Mouse (Mus musculus): ENCODE results near the gene Flt3l. TPM values are rescaled to one million over a fixed set of nuclear protein-coding genes. Genes with fewer than 3 reads are reported as not detected.
A peak's percentile ranks its signal among the peaks of the same experiment; 100 is the strongest.

Gene Flt3l
- polyA plus RNA-seq, 2 experiments = 3.3 to 12.4 TPM

DNA sequence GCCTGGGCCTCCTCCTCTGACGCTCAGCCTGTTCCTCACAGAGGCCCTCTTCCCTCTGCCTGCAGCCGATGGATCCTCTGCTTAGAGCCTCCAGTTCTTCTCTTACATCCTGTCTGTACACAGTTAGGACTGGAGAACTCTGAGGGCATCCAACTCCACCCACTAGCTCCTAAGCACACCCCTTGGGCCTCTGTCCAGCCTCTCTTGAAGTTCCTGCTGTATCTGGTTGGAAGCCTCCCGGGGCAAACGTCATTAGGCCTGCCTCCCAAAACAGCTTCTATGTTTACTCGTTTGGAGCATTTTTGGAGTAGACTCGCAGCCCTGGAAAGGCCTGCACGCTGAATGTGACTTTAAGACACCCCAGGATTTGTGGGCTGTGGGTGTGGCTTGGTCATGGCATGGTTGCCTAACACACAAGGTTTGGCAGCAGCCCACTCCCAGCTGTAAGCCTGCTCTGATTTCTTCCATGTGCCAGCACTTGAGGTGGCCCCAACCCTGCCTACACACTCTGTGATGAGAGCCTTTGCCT lies 32.5 kb downstream of the Flt3l start, which contains the start of gene Fcgrt:
Gene Fcgrt (minus strand): TSS at position 200 of the 529 bp plus-strand sequence.
- Histone ChIP-seq H3K4me1 (ENCODE audit: control insufficient read depth, insufficient read depth, low read length) (peaks cover 21% of the 10 kb centered on the region), H3K36me3 (ENCODE audit: control insufficient read depth, insufficient read depth, low read length) (no peaks in the 10 kb centered on the region), H3K4me2 (replicated peaks; ENCODE audit: low read depth, low read length, severe bottlenecking) (peak within 1 kb of the TSS; percentile 59), H3K9me3 (ENCODE audit: control insufficient read depth, low read length) (no peaks in the 10 kb centered on the region), H3K27ac (replicated peaks; ENCODE audit: low read depth, low read length) (peak within 1 kb of the TSS; percentile 88), H3K4me3 (replicated peaks; ENCODE audit: low read length) (peak within 1 kb of the TSS; percentile 29), H3K9ac (ENCODE audit: low read depth, low read length, severe bottlenecking) (peak within 1 kb of the TSS; percentile 50), H3K27me3 (ENCODE audit: control insufficient read depth, insufficient read depth, low read length) (no peaks in the 10 kb centered on the region)
- ATAC-seq (ENCODE audit: low FRiP score, low read depth) (peak; percentile 92), DNase-seq (ENCODE audit: low spot score) (peak; percentile 92)
- no peak for TF ChIP-seq POLR2A (IDR thresholded peaks at IDR 0.05; ENCODE audit: borderline replicate concordance, extremely low read depth, insufficient read depth, insufficient read length)
- WGBS = 19% methylated on average over 7 of the region's 7 CpGs

DNA sequence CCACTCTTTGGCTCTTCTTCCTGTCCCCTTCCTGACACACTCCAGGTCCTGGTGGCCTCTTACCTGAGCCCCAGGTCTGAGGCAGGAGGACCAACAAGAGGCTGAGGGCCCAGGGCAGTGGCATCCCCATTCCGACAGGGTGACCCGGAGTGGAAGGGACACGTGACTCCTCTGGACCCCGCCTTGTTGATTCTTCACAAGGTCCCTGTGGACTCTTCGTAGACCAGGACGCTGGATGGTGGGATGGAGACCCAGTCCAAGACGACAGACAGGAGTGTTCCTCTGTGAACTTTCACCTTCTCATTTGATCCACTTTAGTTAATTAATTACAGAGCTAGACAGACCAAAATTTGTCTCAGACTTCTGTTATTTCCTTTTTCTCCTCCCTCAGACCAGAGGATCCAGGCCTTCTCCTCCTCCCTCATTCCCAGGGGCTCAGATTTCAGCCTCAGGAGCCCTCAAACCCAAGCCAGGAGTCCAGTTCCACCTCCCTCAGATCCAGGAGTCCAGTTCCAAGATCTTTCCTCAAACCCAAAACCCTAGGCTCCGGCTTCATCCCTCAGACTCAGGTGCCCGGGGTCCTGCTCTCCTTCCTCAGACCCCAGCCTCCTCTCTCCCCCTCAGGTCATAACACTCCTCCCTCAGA lies 33.2 kb downstream of the Flt3l start:
- H3K27ac ChIP-seq (replicated peaks; ENCODE audit: low read depth, low read length) = peak overlapping the region; percentile 88
- TF ChIP-seq POLR2A (IDR thresholded peaks at IDR 0.05; ENCODE audit: borderline replicate concordance, extremely low read depth, insufficient read depth, insufficient read length) = no peak
- WGBS = 60% methylated on average over 9 of the region's 9 CpGs

DNA sequence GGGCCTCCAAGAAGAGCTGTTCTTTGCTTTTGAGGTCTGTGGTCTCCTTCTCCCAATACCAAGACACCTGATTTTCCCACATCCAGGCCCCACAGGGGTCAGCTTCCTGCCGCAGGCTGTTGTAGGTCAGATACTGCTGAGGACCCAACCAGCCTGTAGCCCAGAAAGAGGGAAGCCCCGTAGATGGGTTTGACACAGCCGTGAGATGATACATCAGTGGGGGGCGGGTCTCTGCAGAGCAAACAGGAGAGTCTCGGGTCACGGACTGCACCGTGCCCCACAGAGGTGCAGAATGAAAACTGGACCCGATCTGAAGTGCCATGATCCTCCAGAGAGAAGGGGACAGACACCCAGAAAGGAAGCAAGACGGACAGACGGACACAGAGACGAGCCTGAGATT lies 33.8 kb downstream of the Flt3l start:
- WGBS = 90% methylated on average over 11 of the region's 11 CpGs
- H3K4me3 ChIP-seq (replicated peaks; ENCODE audit: low read length) = no peak overlapping the region
- no peak for TF ChIP-seq POLR2A (IDR thresholded peaks at IDR 0.05; ENCODE audit: borderline replicate concordance, extremely low read depth, insufficient read depth, insufficient read length)

More for the DNA sequence above, 33.2 kb downstream of the Flt3l start:
- H3K4me2 ChIP-seq (replicated peaks; ENCODE audit: low read depth, low read length, severe bottlenecking) = peak overlapping the region; percentile 59
- ATAC-seq (ENCODE audit: low FRiP score, low read depth) = no peak
- peaks cover 3% of the 10 kb centered on the region; the same call in 1 of the 2 replicates for H3K36me3 ChIP-seq (ENCODE audit: control insufficient read depth, insufficient read depth, low read length)
- peaks cover 21% of the 10 kb centered on the region for H3K4me1 ChIP-seq (ENCODE audit: control insufficient read depth, insufficient read depth, low read length)
- H3K9ac ChIP-seq (ENCODE audit: low read depth, low read length, severe bottlenecking) = peak overlapping the region; percentile 50
- H3K4me3 ChIP-seq (replicated peaks; ENCODE audit: low read length) = peak overlapping the region; percentile 29
- no peak for DNase-seq (ENCODE audit: low spot score)
- H3K9me3 ChIP-seq (ENCODE audit: control insufficient read depth, low read length) = no peaks in the 10 kb centered on the region
- H3K27me3 ChIP-seq (ENCODE audit: control insufficient read depth, insufficient read depth, low read length) = no peaks in the 10 kb centered on the region

DNA sequence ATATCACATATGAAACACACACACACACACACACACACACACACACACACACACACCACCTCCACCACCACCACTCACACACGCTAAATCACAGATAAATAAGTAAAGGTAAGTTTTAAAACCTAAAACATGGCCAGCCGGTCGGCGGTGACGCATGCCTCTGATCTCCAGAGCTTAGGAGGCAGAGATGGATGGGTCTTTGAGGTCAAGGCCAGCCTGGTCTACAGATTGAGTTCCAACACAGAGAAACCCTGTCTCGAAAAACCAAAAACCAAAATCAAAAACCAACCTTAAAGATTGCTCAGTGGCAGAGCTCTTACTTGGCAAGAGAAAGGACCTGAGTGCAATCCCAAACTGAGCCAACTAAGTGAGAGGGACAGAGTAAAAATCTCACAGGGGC lies 36.2 kb downstream of the Flt3l start:
- Histone ChIP-seq H3K9ac (ENCODE audit: low read depth, low read length, severe bottlenecking) (no peak overlapping the region), H3K27ac (replicated peaks; ENCODE audit: low read depth, low read length) (no peak overlapping the region), H3K36me3 (ENCODE audit: control insufficient read depth, insufficient read depth, low read length) (peaks cover 6% of the 10 kb centered on the region; the same call in 1 of the 2 replicates), H3K27me3 (ENCODE audit: control insufficient read depth, insufficient read depth, low read length) (no peaks in the 10 kb centered on the region), H3K4me3 (replicated peaks; ENCODE audit: low read length) (no peak overlapping the region), H3K4me2 (replicated peaks; ENCODE audit: low read depth, low read length, severe bottlenecking) (no peak overlapping the region), H3K4me1 (ENCODE audit: control insufficient read depth, insufficient read depth, low read length) (peaks cover 21% of the 10 kb centered on the region), H3K9me3 (ENCODE audit: control insufficient read depth, low read length) (no peaks in the 10 kb centered on the region)
- no peak for ATAC-seq (ENCODE audit: low FRiP score, low read depth)
- DNase-seq (ENCODE audit: low spot score) = no peak
- no peak for TF ChIP-seq POLR2A (IDR thresholded peaks at IDR 0.05; ENCODE audit: borderline replicate concordance, extremely low read depth, insufficient read depth, insufficient read length)
- WGBS = 91% methylated on average over 6 of the region's 6 CpGs

More for the DNA sequence above, 33.8 kb downstream of the Flt3l start:
- Histone ChIP-seq H3K36me3 (ENCODE audit: control insufficient read depth, insufficient read depth, low read length) (peaks cover 4% of the 10 kb centered on the region; the same call in 1 of the 2 replicates), H3K9me3 (ENCODE audit: control insufficient read depth, low read length) (no peaks in the 10 kb centered on the region), H3K4me1 (ENCODE audit: control insufficient read depth, insufficient read depth, low read length) (peaks cover 21% of the 10 kb centered on the region), H3K27me3 (ENCODE audit: control insufficient read depth, insufficient read depth, low read length) (no peaks in the 10 kb centered on the region), H3K27ac (replicated peaks; ENCODE audit: low read depth, low read length) (no peak overlapping the region), H3K4me2 (replicated peaks; ENCODE audit: low read depth, low read length, severe bottlenecking) (no peak overlapping the region; the same call in 1 of the 2 replicates), H3K9ac (ENCODE audit: low read depth, low read length, severe bottlenecking) (no peak overlapping the region)
- no peak for ATAC-seq (ENCODE audit: low FRiP score, low read depth)
- DNase-seq (ENCODE audit: low spot score) = no peak

DNA sequence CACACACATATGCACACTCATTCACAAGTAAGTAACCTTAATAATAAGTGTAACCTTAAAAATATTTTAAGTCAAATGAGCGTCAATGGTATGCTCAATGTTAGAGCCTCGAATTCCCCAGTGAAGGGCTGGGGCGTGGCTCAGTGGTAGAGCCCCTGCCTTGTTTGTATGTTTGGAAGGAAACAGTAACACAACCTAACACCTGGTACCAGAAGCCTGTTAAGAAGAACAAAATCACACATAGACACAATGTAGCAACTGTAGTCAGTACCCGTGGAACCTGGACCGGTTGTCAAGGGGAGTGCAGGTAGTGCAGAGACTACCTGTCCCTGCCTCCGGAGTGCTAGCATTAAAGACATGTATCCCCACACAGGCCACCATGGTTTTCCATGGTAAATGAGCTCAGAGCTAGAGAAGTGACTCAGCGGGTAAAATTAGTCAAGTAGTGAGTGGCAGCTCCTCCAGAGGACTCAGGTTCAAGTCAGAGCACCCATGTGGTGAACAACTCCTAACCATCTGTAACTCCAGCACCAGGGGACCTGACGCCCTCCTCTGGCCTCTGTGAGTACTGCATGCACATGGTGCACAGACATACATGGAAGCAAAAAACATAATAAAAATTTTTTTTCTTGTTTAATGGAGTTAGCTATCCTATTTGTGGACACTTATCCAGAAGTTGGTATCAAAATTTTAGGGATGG lies 37.5 kb downstream of the Flt3l start:
- peaks cover 6% of the 10 kb centered on the region; the same call in 1 of the 2 replicates for H3K36me3 ChIP-seq (ENCODE audit: control insufficient read depth, insufficient read depth, low read length)
- no peak overlapping the region for H3K9ac ChIP-seq (ENCODE audit: low read depth, low read length, severe bottlenecking)
- no peak overlapping the region for H3K4me2 ChIP-seq (replicated peaks; ENCODE audit: low read depth, low read length, severe bottlenecking)
- no peak overlapping the region for H3K27ac ChIP-seq (replicated peaks; ENCODE audit: low read depth, low read length)
- H3K27me3 ChIP-seq (ENCODE audit: control insufficient read depth, insufficient read depth, low read length) = no peaks in the 10 kb centered on the region
- 87% methylated on average over 8 of the region's 8 CpGs for WGBS
- TF ChIP-seq POLR2A (IDR thresholded peaks at IDR 0.05; ENCODE audit: borderline replicate concordance, extremely low read depth, insufficient read depth, insufficient read length) = no peak
- ATAC-seq (ENCODE audit: low FRiP score, low read depth) (no peak), DNase-seq (ENCODE audit: low spot score) (no peak)
- H3K9me3 ChIP-seq (ENCODE audit: control insufficient read depth, low read length) = no peaks in the 10 kb centered on the region
- H3K4me1 ChIP-seq (ENCODE audit: control insufficient read depth, insufficient read depth, low read length) = peaks cover 17% of the 10 kb centered on the region
- no peak overlapping the region for H3K4me3 ChIP-seq (replicated peaks; ENCODE audit: low read length)
